In genomic region chr13:82496606-82497005, GRCm38 (mm10) we compare ENCODE assay signal across 18 mouse cellular contexts.
DNase-seq lines count a peak whose midpoint lies in the region; TF ChIP-seq lines count a peak whose summit lies in the region.
"Had no signal": no experiment of that assay in that cellular context is flagged by ENCODE, and none has a peak within 500 bp of the region (broad histone marks: within the 10 kb centered on the region; RNA-seq: fewer than 3 reads in every experiment).

No protein-coding gene starts in this region.

- no peak for TF ChIP-seq POLR2A in heart, adult 2 months (IDR thresholded peaks at IDR 0.05; ENCODE audit: insufficient read depth, low read depth, low read length)
- TF ChIP-seq POLR2A in thymus, adult 2 months (IDR thresholded peaks at IDR 0.05; ENCODE audit: control insufficient read depth, extremely low read depth, insufficient read depth, low read length, poor library complexity): no peak

- intact Hi-C loops in heart, adult 2 months (cut with DNase I): loop anchor here (10.0 kb wide), 1 partner anchor 1158 kb away; no protein-coding TSS in a partner anchor

- TF ChIP-seq EP300 in heart, adult 2 months (IDR thresholded peaks at IDR 0.05; ENCODE audit: insufficient read depth, low read depth, low read length): no peak

- no peak for DNase-seq in heart, adult 2 months
- DNase-seq in heart, postnatal 4 days: no peak
- peak; percentile 39 for DNase-seq in A20 (ENCODE audit: low read depth, low spot score)
- peak; percentile 3 for DNase-seq in ES-CJ7 (ENCODE audit: low read depth, low spot score)
- DNase-seq in splenic B cell, adult 2 months (ENCODE audit: low read depth, low spot score): peak; percentile 76
- DNase-seq in thymus, adult 2 months: no peak
- DNase-seq in forebrain, embryonic 10.5 days (ENCODE audit: extremely low spot score, low spot score): no peak
- DNase-seq: adrenal gland, adult 8-10 months; adrenal gland, postnatal 36 days; cerebellum, adult 2 months; cerebellum, postnatal 10 days; gastrocnemius, postnatal 36 days; heart, adult 11 months; heart, postnatal 14 days had no signal

- no peak overlapping the region for H3K4me3 ChIP-seq in heart, adult 2 months
- H3K4me3 ChIP-seq in thymus, adult 2 months (ENCODE audit: control insufficient read depth, insufficient read depth, low read length): no peak overlapping the region
- no peak overlapping the region for H3K4me3 ChIP-seq in forebrain, embryonic 10.5 days
- H3K4me3 ChIP-seq: embryonic facial prominence, embryonic 10.5 days; heart, embryonic 15.5 days; hindbrain, embryonic 10.5 days; hindbrain, embryonic 15.5 days had no signal

- no peaks in the 10 kb centered on the region for H3K27me3 ChIP-seq in heart, adult 2 months (ENCODE audit: control insufficient read depth, insufficient read depth, low read length)
- no peaks in the 10 kb centered on the region for H3K27me3 ChIP-seq in splenic B cell, adult 2 months (ENCODE audit: control insufficient read depth, insufficient read depth, low read length, poor library complexity, severe bottlenecking)
- no peaks in the 10 kb centered on the region for H3K27me3 ChIP-seq in thymus, adult 2 months (ENCODE audit: control insufficient read depth, insufficient read depth, low read length)
- no peaks in the 10 kb centered on the region for H3K27me3 ChIP-seq in forebrain, embryonic 10.5 days (ENCODE audit: poor library complexity, severe bottlenecking)
- H3K27me3 ChIP-seq: heart, embryonic 15.5 days; hindbrain, embryonic 15.5 days had no signal

- H3K27ac ChIP-seq in heart, adult 2 months: no peak overlapping the region
- H3K27ac ChIP-seq in thymus, adult 2 months (ENCODE audit: control insufficient read depth, insufficient read depth, low read length): no peak overlapping the region
- H3K27ac ChIP-seq in forebrain, embryonic 10.5 days: no peak overlapping the region
- H3K27ac ChIP-seq: embryonic facial prominence, embryonic 10.5 days; heart, embryonic 15.5 days; hindbrain, embryonic 10.5 days; hindbrain, embryonic 15.5 days had no signal

- TF ChIP-seq CTCF in heart, adult 2 months (IDR thresholded peaks at IDR 0.05): peak; percentile 39
- no peak for TF ChIP-seq CTCF in thymus, adult 2 months (IDR thresholded peaks at IDR 0.05; ENCODE audit: borderline replicate concordance, control insufficient read depth, extremely low read depth, insufficient read depth, low read length, poor library complexity)

- H3K36me3 ChIP-seq in heart, adult 2 months (ENCODE audit: control insufficient read depth, insufficient read depth, low read length): no peaks in the 10 kb centered on the region
- no peaks in the 10 kb centered on the region for H3K36me3 ChIP-seq in splenic B cell, adult 2 months (ENCODE audit: control insufficient read depth, insufficient read depth, low read length, poor library complexity, severe bottlenecking)
- no peaks in the 10 kb centered on the region for H3K36me3 ChIP-seq in thymus, adult 2 months (ENCODE audit: control insufficient read depth, insufficient read depth, low read length)
- H3K36me3 ChIP-seq in forebrain, embryonic 10.5 days (replicated peaks): no peaks in the 10 kb centered on the region
- H3K36me3 ChIP-seq: embryonic facial prominence, embryonic 10.5 days; heart, embryonic 15.5 days; hindbrain, embryonic 10.5 days; hindbrain, embryonic 15.5 days had no signal

- H3K9me3 ChIP-seq in forebrain, embryonic 10.5 days: no peaks in the 10 kb centered on the region
- H3K9me3 ChIP-seq: embryonic facial prominence, embryonic 10.5 days; heart, embryonic 15.5 days; hindbrain, embryonic 10.5 days; hindbrain, embryonic 15.5 days had no signal

- H3K9ac ChIP-seq in heart, adult 2 months (ENCODE audit: low read depth, low read length): no peak overlapping the region
- H3K9ac ChIP-seq: heart, embryonic 15.5 days; hindbrain, embryonic 15.5 days had no signal

- no peaks in the 10 kb centered on the region for H3K4me1 ChIP-seq in heart, adult 2 months (ENCODE audit: control insufficient read depth, insufficient read depth, low read length)
- H3K4me1 ChIP-seq in thymus, adult 2 months (replicated peaks; ENCODE audit: control insufficient read depth, insufficient read depth, low read length): no peaks in the 10 kb centered on the region
- no peaks in the 10 kb centered on the region for H3K4me1 ChIP-seq in forebrain, embryonic 10.5 days
- H3K4me1 ChIP-seq: embryonic facial prominence, embryonic 10.5 days; heart, embryonic 15.5 days; hindbrain, embryonic 10.5 days; hindbrain, embryonic 15.5 days had no signal

- H3K79me2 ChIP-seq in heart, adult 2 months (replicated peaks; ENCODE audit: control insufficient read depth, insufficient read depth, low read length): no peaks in the 10 kb centered on the region

- 91% methylated on average over 2 of the region's 2 CpGs for WGBS in heart, adult 2 months
- WGBS in thymus, adult 2 months: 87% methylated on average over 2 of the region's 2 CpGs
- WGBS in forebrain, embryonic 10.5 days: 90% methylated on average over 2 of the region's 2 CpGs

Comparison
In these comparisons a context has a peak if more than half of its experiments do, and no peak if none do; other contexts are left out.
1. DNase-seq: peak in A20 (single experiment), ES-CJ7 (single experiment) and splenic B cell, adult 2 months (single experiment); none in heart, adult 2 months (0 of 2), heart, postnatal 4 days (single experiment), thymus, adult 2 months (single experiment) and forebrain, embryonic 10.5 days (single experiment).